Mouse (Mus musculus): ENCODE measurements around the gene Nim1k. TPM values are rescaled to one million over a fixed set of nuclear protein-coding genes. Genes with fewer than 3 reads are reported as not detected.

The Nim1k gene
- 0.10 and 0.11 TPM in 2 replicates for polyA plus RNA-seq (2012; rRNA removed)

DNA sequence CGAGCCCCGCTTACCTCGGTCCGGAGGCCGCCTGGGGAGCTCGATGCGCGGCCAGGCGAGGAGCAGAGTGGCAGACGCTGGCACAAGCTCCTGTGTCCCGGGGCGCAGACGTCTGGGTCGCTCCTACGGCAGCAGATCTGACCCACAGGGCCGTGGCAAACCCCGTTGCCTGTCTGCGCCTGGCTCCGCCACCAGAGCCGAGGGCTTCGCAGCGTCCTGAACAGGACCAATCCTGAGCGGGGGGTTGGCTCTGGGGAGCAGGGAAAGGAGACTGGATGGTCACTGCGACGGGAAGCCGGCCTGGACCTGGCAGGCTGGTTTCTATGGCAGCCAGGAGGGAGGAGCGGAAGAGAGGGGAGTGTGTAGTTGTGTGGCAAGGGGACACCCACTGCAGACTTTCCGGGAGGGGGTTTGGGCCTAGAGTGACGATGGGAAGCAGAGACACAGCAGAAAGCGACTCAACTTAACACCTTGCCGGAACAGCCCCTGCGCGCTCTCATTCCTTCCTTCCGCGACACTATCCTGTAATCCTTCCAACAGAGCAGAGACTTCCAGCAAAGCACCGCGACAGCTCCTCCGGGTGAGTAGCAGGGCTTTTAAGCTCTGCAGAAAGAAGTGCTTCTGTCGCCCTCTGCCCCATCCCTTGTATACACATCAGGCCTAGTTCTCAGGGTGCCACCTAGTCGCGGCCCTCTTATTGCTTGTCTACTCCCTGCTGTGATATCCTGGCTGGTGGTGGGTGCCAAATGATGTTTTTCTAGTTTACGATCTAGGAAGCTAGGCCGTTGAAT lies at the start of gene Nim1k:
Gene Nim1k, minus strand, starts transcription at position 202 of the 791 bp plus-strand sequence.
- 2% methylated on average over 43 of the region's 43 CpGs for WGBS
- no peak for DNase-seq (ENCODE audit: low read depth, low spot score)

DNA sequence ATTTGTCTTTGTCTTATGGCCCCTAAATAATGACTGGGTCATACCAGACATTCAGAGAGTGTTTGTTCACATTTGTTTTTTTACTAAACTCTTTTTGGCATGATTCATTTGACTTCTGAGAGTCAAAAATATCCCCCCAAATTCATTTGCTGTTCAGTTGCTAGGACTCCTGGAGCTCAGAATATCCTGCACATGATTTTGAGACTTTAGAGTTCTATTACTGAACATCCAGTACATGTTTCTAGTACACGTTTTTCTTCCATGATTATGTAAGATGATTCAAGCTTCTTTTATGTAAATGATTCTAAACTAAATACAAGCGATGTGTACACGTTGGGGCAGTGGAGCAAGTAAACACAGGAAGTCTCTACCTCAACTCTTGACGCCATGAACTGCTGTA lies 42.0 kb upstream of the Nim1k start:
- WGBS, result 33% methylated on average over 4 of the region's 4 CpGs
- DNase-seq (ENCODE audit: low read depth, low spot score), result no peak

DNA sequence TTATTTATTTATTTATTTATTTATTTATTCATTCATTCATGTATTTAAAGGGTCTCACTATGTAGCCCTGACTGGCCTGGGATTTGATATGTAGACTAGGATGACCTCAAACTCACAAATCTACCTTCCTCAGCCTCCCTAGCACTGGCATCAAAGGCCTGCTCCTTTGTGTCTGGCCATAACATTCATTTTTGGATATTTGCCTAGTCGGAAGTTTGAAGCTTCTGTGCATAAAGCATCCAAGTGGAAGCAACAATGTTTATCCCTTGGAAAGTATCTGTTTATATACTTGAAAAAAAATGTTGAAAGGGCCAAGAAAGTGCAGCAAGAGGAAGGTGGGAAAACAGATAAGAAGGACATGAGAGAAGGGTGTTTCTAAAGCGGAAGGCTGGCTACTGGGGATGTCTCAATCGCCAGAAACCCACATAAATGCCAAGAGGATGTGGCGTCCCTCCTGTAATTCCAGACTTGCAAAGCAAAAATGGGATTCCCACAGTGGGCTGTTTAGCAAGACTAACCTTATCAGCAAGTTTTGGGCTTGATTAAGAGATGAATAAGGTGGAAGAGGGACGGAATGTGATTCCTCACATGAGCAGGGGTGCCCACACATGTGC lies 37.2 kb upstream of the Nim1k start:
- 78% methylated on average over 5 of the region's 5 CpGs for WGBS
- no peak for DNase-seq (ENCODE audit: low read depth, low spot score)

DNA sequence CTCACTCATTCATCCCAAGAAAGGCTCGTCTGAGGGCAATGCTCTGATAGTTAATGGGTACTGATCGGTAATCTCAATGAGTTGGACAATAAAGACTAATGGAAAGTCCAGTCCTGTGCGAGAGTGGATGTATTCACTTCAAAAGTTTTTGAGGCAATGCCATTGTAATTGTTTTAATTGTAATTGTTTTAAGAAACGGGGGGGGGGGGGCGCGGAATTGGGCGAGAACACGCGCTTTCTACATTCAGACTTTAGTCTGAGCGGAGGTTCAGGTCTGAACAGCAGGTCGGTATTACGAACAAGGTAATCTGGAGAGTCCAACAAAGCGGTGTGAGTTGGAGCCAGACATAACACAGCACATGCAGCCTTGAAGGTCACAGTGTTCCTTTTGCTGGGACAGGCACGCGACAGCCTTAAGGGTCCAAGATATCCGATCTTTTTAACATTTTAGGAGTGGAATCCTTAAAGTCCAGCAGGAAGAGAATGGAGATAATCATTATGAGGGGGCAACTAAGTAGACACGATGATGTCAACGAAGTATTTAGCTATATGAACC lies 36.0 kb upstream of the Nim1k start:
- no peak for DNase-seq (ENCODE audit: low read depth, low spot score)
- WGBS, result 3% methylated on average over 18 of the region's 18 CpGs

DNA sequence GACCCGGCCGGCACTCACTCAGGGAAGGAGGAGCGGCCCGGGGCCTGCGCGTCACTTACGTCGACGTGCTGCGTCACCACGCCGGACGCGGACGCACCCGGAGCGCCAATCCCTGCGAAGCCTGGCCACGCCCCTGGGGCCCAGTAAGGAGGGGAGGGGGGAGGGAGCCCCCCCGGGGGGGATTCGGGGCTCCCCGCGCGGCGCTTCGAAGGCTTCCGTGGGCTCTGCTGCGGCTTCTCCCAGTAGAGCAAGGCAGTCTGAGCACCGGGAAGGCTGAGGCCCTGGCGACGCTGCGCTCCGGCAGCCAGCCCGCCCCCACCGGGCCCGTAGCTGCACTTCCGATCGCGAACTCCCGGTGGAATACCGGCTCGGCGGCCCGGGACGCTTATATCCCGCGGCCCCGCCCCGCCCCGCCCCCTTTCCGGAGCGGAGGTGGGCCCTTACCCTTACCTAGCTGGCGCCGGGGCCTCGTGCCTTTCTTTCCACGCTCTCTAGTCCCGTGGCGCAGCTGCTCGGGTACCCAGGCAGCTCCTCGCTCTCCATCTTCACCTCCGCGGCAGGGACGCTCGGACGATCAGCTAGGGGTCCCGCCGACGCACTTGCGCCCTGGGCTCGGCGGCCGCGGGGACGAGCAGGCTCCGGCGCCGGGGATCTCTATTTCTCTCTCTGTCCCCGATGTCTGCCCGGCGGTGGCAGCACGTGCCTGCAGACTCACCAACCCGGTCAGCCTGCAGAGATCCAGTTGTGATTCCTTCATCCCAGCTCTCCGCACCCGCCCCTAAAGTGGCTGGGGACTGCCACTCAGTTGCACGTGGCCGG lies 35.3 kb upstream of the Nim1k start, which contains the start of gene Zfp131:
Gene Zfp131, minus strand, starts transcription at position 129 of the 819 bp plus-strand sequence.
- WGBS, result under 1% methylated on average over 84 of the region's 86 CpGs
- DNase-seq (ENCODE audit: low read depth, low spot score), result peak; percentile 61

DNA sequence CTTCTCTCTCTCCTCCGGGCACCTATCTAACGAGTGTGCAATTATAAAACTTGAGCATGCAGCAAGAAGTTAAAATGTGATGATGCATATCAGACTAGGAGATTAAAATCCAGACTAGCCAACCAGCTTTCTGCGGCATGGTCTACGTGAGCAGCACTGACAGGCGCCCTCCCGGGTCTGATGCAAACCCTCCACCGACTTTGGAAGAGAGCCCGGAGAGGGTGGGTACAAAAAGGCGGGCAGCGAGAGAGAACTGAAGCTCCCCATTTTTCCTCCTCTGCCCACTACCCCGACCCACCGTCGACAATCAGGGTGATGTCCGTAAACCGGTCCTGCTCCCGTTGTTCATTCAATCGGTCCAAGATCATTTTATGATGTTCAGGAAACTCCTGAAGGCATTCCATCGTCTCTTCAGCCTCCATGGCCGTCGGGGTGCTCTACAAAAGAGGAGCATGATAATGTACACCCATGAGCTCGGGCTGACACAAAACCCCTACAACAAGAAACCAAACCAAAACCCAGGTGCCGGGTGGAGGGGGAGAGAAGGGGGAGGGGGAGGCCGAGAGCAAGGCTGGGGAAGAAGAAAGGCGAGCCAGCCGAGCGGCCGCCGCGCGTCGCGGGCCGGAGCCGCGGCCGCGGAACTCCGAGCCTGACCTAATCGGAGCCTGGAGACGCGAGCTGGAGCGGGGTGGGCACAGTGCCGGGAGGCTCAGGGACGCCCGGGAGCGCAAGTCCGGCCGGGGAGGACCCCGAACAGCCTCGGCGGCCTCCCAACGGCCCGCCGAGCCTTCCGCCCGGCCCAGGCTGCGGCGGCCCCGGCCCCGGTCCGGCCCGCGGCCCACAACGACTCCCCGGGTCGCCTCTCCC lies 34.4 kb upstream of the Nim1k start:
- no peak for DNase-seq (ENCODE audit: low read depth, low spot score)
- WGBS, result 1% methylated on average over 50 of the region's 66 CpGs

DNA sequence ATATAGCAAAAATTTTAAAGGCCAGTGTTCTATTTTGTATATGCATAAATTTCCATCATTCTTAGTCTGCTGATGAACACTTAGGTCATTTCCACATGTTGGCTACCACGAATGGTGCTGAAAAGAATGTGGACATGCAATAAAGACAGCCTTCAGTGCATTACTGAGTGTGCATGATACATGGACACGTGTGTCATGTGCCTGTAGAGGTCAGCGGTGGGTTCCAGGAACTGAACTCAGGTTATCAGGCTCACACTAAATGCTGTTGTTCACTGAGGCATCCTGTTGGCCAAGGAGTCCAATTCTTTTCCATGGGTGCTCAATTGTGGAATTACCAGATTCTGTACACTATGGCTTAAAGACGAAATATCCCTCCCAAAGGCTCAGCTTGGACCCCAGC lies 27.9 kb upstream of the Nim1k start:
- WGBS, result 76% methylated on average over 4 of the region's 4 CpGs
- no peak for DNase-seq (ENCODE audit: low read depth, low spot score)

DNA sequence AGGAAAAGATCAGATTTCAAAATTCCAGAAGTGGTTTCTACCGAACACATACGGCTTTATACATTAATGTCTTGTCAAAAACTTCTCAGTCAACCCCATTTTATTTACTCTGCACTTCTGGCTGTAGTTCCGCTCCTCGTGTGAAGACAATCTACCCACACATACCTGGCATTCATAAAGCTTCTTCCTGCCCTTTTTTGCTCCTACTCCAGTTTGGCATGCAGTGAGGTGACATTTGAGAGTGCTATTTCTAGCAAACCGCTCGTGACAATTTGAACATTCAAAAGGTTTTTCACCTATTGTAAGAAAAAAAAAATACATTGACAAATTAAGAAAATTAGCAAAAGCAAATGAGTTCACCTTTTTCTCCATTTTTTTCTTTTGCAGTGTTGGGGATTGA lies 12.9 kb upstream of the Nim1k start:
- WGBS, result 85% methylated on average over 6 of the region's 6 CpGs
- no peak for DNase-seq (ENCODE audit: low read depth, low spot score)

DNA sequence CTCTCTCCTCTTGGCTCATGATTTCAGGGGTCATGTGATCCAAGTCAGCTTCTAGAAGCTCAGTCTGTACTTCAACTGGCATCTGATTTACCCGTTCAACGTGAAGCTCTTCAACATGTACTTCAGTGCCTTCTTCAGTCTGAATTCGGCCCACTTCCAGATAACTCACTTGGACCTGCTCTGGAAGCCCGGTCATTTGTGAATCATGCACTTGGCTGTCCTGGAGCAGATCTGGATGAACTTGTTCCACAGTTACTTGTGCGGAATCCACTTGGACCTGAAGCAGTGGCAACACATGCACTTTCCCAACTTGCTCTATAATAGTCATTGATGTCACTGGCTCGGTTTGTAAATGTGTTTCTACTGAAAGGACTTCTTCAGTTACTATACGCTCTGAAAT lies 10.8 kb upstream of the Nim1k start:
- no peak for DNase-seq (ENCODE audit: low read depth, low spot score)
- 88% methylated on average over 7 of the region's 7 CpGs for WGBS

DNA sequence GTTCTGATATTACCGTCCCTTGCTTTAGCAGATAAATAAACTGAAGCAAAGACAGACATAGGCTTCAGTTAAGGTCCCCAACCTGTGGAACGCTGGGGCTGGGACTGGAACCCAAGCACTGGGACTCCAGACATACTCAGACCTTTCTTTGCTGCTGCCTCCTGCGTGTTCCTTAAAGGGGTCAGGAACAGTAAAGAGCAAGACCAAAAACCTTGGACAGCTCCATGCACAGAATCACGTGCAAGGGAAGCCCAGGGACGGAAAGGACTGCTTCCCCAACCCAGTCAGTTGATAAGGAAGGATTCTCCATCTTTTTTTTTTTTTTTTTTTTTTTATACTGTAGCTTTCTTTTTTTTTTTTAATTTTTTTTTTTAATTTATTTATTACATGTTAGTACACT lies 1.1 kb upstream of the Nim1k start:
- no peak for DNase-seq (ENCODE audit: low read depth, low spot score)
- WGBS, result 53% methylated on average over 5 of the region's 5 CpGs

DNA sequence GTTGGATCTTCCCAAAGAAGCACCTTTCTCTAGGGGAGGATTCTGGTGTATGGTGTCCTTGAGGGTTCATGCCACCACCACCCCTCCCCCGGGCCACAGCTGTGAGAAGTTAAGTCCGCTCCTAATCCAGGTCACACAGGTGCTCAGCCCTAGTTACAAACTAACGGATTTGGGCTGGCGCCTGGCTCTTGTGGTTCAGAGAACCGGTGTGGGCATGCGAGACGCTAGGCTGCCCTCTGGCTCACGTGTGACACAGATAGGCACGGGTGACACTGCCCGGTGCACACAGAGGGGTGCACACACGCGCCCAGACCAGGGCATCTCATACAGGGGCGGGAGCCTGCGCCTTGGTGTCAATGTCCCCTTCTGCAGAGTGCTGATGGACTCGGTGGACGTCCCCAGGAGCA lies 538 bp downstream of the Nim1k start:
- no peak for DNase-seq (ENCODE audit: low read depth, low spot score)
- WGBS, result 1% methylated on average over 16 of the region's 16 CpGs

DNA sequence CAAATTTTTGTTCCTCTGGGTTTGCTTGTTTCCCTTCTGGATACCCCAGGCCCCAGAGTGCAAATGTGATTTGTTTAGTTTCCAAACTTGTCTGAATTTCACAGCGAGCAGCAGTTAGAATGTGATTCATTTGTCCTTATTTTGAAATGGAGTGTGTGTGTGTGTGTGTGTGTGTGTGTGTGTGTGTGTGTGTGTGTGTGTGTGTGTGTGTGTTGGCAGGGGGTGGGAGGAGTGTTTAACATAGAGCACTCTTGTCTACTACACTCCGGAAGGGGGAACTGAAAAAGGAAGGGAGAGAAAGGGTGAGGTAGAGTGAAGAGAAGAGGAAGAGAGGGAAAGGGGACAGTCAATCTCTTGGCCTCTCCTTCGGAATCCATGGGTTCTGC lies 1.1 kb downstream of the Nim1k start:
- 40% methylated on average over 3 of the region's 3 CpGs for WGBS
- no peak for DNase-seq (ENCODE audit: low read depth, low spot score)

DNA sequence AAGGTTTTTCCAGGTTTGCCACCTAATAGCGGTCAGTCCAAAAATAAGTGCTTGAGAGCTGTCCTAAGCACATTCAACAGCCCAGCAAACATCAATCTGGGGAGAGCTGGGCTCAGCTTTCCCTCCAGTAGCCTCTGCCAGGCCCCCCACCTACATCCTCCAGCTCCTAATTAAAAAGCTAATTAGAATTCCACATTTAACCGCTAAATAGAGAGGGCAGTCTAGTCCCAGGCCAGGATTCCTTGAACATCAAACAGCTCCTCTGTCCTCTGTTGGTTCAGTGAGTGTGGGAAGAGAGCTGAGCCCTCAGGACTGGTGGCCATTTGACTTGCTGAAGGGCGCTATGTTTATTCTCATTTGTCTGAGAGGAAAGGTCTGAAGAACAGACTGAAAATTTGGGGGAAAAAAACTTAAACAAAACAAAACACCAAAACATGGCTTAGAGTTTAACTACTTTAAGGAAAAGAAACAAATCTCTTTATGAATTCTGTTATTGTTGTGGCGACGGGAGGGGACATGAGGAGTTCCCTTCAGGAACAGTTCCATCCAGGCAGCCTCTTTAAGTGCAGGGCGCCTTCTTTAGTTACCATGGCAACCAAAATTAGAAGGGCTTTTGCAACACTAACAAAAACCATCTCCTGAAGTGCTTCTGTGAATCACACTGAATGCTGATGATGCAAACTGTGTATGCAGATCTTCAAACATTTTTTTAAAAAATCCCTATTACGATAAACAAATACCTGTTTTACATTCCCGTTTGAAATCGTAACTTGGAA lies 1.6 kb downstream of the Nim1k start:
- WGBS, result 70% methylated on average over 9 of the region's 9 CpGs
- DNase-seq (ENCODE audit: low read depth, low spot score), result no peak

DNA sequence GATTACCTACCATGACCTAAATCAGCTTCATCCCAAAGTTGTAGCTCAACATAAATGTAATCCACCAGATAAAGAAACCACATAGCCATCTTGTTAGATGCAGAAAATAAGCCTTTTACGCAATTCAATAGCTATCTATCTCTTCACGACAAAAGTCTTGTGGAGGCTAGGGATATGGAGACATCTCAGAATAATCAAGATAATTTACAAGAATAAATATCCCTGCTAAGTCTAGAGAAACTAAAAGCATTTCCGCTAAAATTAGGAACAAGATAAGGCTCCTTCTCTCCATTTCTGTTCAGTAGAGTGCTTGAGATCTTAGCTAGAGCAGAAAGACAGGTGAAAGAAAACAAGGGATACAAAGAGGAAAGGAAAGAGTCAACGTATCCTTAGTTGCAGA lies 8.8 kb downstream of the Nim1k start:
- WGBS, result 86% methylated on average over 4 of the region's 4 CpGs

DNA sequence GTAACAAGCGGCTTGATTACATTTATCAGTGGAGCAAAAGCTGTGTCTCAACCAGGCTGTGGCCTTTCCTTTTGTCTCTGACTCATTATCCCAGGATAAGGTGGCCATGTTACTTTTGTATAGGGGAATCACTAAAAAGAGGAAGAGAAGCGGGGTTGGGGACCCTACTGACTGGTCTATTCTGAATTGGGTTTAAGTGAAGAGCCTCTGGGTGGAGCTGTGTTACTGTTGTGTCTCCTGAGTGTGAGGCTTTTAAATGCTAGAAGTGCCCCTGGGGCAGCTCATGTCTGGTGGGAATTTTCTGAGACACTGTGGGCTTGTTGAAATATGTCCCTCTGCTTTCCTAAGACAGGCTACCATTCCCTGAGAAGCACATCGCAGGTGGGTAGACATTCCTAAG lies 12.2 kb downstream of the Nim1k start:
- WGBS, result 73% methylated on average over 3 of the region's 3 CpGs
- DNase-seq (ENCODE audit: low read depth, low spot score), result no peak

More for the DNA sequence above, 8.8 kb downstream of the Nim1k start:
- DNase-seq (ENCODE audit: low read depth, low spot score), result no peak

DNA sequence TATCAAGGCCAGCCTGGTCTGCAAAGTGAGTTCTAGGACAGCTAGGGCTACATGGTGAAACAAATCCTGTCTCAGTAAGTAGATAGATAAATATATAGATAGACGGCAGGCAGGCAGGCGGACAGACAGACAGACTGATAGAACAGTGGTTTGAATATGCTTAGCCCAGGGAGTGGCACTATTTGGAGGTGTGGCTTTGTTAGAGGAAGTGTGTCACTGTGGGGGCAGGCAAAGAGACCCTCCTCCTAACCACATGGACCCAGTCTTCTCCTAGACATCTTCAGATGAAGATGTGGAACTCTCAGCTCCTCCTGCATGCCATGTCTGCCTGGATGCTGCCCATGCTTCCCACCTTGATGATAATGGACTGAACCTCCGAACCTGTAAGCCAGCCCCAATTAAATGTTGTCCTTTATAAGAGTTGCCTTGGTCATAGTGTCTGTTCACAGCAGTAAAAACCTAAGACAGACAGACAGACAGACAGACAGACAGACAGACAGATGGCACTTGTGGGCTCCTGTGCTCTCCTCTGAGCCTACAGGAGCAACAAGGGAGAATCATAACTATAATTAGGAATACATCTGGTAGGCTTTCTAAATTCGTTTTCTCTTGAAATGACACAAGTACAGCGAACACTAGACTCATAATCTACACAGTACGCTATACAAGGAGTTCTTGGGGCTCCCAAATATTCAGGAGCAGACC lies 12.8 kb downstream of the Nim1k start:
- WGBS, result 74% methylated on average over 6 of the region's 6 CpGs
- DNase-seq (ENCODE audit: low read depth, low spot score), result no peak

DNA sequence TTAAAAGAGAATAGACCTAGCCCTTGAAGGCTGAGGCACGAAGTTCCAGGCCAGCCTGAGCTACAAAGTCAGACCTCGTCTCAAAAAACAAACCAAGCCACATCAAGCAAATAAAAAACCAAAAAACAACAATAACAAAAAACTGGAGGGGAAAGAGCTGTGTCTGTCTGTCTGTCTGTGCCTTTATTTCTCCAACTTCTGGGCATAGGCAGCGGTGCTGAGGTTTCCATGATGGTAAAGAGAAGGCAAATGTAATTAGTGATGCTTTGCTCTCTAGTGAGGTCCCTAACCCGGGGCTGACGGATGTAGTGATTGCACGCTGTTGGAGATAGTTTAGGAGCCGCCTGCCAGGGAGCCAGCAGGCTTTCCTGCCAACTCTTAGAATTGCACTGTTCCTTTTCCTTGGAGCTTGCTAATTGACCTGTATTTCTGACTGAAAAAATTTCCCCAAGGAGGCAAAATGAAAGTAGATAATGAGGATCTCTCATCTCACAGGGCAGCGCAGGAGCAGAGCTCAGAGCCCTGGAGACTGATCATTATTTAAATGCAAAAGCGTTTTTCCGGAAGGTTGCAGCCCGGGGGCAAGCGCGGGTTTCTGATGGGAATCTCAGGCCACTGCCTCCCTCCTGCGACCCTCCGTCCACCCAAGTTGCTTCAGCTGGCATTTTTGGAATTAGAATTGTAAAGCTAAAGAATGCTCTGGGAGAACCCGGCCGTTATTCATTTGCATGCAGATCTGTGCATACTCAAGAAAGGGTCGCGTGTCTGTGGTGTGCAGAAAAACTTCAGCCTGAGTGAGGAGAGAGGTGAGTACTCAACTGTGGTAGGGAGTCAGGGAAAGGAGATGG lies 14.1 kb downstream of the Nim1k start:
- DNase-seq (ENCODE audit: low read depth, low spot score), result no peak

More for the DNA sequence above, 14.1 kb downstream of the Nim1k start:
- 20% methylated on average over 19 of the region's 19 CpGs for WGBS
